Mouse (Mus musculus): ENCODE measurements around the gene Atxn2.

DNA sequence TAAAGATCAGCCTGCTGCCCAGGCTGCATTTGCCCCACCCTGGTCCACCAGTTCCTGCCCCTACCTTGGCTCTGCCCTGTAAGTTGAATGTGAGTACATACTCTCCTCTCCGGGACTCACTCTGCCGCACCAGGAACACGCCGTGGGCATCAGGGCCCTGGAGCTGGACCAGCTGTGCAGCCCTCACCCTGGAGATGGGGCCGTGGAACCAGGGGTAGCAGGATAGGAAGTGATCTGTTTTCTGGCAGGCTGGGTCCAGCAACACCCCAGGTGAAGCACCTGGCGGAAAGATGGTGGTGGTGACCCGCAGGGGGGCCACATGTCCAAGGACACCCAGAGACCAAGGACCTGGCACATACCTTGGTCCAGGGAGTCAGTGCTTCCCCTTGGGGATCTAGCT lies 107.3 kb downstream of the Atxn2 start:
- TF ChIP-seq CTCF (conservative IDR thresholded peaks at IDR 0.05; ENCODE audit: low read length), result no peak
- TF ChIP-seq NANOG (IDR thresholded peaks at IDR 0.05; ENCODE audit: borderline replicate concordance, low read length), result no peak
